Mouse (Mus musculus) layer of hippocampus, adult 9-11 months (tissue): Measurements from ENCODE around the gene Lmcd1.

Experiments
- DNase-seq: peaks from one replicate; pipeline ENCODE4 v3.0.0; 2022

Gene Lmcd1

GRCm38 (mm10) chr6:112288271-112288670 lies 14.7 kb downstream of the Lmcd1 start:
- no peak for DNase-seq

GRCm38 (mm10) chr6:112291146-112291545 lies 17.6 kb downstream of the Lmcd1 start:
- DNase-seq, result no peak

GRCm38 (mm10) chr6:112293320-112293719 lies 19.8 kb downstream of the Lmcd1 start:
- DNase-seq, result no peak

GRCm38 (mm10) chr6:112295269-112295668 lies 21.7 kb downstream of the Lmcd1 start:
- DNase-seq, result no peak

- DNase-seq, result no peak
These were observed 26.6 kb downstream of the Lmcd1 start for GRCm38 (mm10) chr6:112300146-112300545.

GRCm38 (mm10) chr6:112300633-112301032 lies 27.1 kb downstream of the Lmcd1 start:
- no peak for DNase-seq

GRCm38 (mm10) chr6:112302248-112302647 lies 28.7 kb downstream of the Lmcd1 start:
- no peak for DNase-seq

- no peak for DNase-seq
These were observed 29.3 kb downstream of the Lmcd1 start for GRCm38 (mm10) chr6:112302814-112303383.

GRCm38 (mm10) chr6:112304751-112305150 lies 31.2 kb downstream of the Lmcd1 start:
- DNase-seq, result peak; percentile 28

GRCm38 (mm10) chr6:112309330-112309938 lies 35.9 kb downstream of the Lmcd1 start:
- no peak for DNase-seq

GRCm38 (mm10) chr6:112311385-112311784 lies 37.8 kb downstream of the Lmcd1 start:
- DNase-seq, result peak; percentile 35

GRCm38 (mm10) chr6:112319449-112319848 lies 45.9 kb downstream of the Lmcd1 start:
- DNase-seq, result no peak

GRCm38 (mm10) chr6:112320679-112321078 lies 47.1 kb downstream of the Lmcd1 start:
- DNase-seq, result no peak

GRCm38 (mm10) chr6:112322916-112323315 lies 49.4 kb downstream of the Lmcd1 start:
- no peak for DNase-seq

- no peak for DNase-seq
These were observed 51.7 kb downstream of the Lmcd1 start for GRCm38 (mm10) chr6:112325213-112325612.

GRCm38 (mm10) chr6:112327793-112328192 lies 54.2 kb downstream of the Lmcd1 start:
- DNase-seq, result no peak

GRCm38 (mm10) chr6:112330520-112331222 lies 57.1 kb downstream of the Lmcd1 start:
- no peak for DNase-seq

GRCm38 (mm10) chr6:112331223-112331598 lies 57.7 kb downstream of the Lmcd1 start:
- no peak for DNase-seq

- no peak for DNase-seq
These were observed 60.4 kb downstream of the Lmcd1 start for GRCm38 (mm10) chr6:112333930-112334329.

- no peak for DNase-seq
These were observed 64.1 kb downstream of the Lmcd1 start for GRCm38 (mm10) chr6:112337667-112338066.

GRCm38 (mm10) chr6:112339016-112339415 lies 65.5 kb downstream of the Lmcd1 start:
- DNase-seq, result no peak

GRCm38 (mm10) chr6:112350452-112350851 lies 76.9 kb downstream of the Lmcd1 start:
- DNase-seq, result no peak

GRCm38 (mm10) chr6:112359341-112359740 lies 85.8 kb downstream of the Lmcd1 start:
- no peak for DNase-seq

GRCm38 (mm10) chr6:112360676-112361075 lies 87.1 kb downstream of the Lmcd1 start:
- DNase-seq, result peak; percentile 51
